Mouse (Mus musculus): ENCODE data around the gene Gpc5.

Gene Gpc5

GRCm38 (mm10) chr14:116415511-116415910 lies 1323.5 kb downstream of the Gpc5 start:
- DNase-seq: no peak

- no peak for DNase-seq
Observed at GRCm38 (mm10) chr14:116448219-116448618, 1356.2 kb downstream of the Gpc5 start.

GRCm38 (mm10) chr14:116453356-116453755 lies 1361.3 kb downstream of the Gpc5 start:
- no peak for DNase-seq

- DNase-seq: no peak
Observed at GRCm38 (mm10) chr14:116456211-116456610, 1364.2 kb downstream of the Gpc5 start.

- no peak for DNase-seq
Observed at GRCm38 (mm10) chr14:116473378-116474179, 1381.6 kb downstream of the Gpc5 start.

- no peak for DNase-seq
Observed at GRCm38 (mm10) chr14:116494285-116494850, 1402.4 kb downstream of the Gpc5 start.

- DNase-seq: no peak
Observed at GRCm38 (mm10) chr14:116538216-116538615, 1446.2 kb downstream of the Gpc5 start.

- DNase-seq: no peak
Observed at GRCm38 (mm10) chr14:116543746-116544145, 1451.7 kb downstream of the Gpc5 start.

GRCm38 (mm10) chr14:116551401-116551800 lies 1459.4 kb downstream of the Gpc5 start:
- no peak for DNase-seq

GRCm38 (mm10) chr14:116553316-116553715 lies 1461.3 kb downstream of the Gpc5 start:
- DNase-seq: no peak

- DNase-seq: no peak
Observed at GRCm38 (mm10) chr14:116558141-116558800, 1466.3 kb downstream of the Gpc5 start.

GRCm38 (mm10) chr14:116559990-116560389 lies 1468.0 kb downstream of the Gpc5 start:
- no peak for DNase-seq
